Mouse (Mus musculus): ENCODE results near the gene Nrxn1. TPM values are rescaled to one million over a fixed set of nuclear protein-coding genes. Genes with fewer than 3 reads are reported as not detected.
A peak's percentile ranks its signal among the peaks of the same experiment; 100 is the strongest.

Nrxn1 gene
- polyA plus RNA-seq, 1 experiment from 2014 or later = 4.6 TPM

DNA sequence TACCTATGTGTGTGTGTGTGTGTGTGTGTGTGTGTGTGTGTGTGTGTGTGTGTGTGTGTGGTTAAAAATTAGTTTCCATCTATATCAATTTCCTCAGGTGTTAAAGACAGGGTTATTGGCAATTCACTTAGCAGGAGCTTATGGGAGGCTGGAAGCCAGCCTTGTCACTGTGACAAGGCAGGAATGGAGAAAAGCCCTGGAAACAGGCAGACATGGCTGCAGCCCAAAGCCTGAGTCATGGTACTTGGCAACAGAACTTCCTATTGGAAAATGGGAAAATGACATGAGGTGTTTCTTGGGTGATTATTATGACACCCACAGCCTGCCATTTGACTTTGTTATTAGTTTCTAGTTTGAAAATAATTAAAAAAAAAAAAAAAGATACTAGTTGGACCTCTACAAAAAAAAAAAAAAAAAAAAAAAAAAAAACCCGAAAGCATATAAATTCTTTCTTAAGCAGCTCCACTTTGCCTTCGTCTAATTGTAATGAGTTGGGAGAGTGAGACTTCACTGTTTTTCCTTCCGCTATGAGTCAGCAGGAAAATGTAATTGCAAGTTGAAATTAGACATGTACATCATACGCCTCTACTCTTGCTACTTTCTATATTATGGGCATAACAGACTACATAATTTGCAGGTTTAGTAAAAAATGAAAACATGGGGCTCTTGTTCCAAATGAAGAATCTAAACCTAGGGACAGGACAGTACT lies 486.0 kb downstream of the Nrxn1 start:
- no peak overlapping the region for H3K9ac ChIP-seq (replicated peaks; ENCODE audit: low read length)
- 78% methylated on average over 4 of the region's 4 CpGs for WGBS
- no peaks in the 10 kb centered on the region for H3K4me1 ChIP-seq (ENCODE audit: insufficient read depth, low read length)

DNA sequence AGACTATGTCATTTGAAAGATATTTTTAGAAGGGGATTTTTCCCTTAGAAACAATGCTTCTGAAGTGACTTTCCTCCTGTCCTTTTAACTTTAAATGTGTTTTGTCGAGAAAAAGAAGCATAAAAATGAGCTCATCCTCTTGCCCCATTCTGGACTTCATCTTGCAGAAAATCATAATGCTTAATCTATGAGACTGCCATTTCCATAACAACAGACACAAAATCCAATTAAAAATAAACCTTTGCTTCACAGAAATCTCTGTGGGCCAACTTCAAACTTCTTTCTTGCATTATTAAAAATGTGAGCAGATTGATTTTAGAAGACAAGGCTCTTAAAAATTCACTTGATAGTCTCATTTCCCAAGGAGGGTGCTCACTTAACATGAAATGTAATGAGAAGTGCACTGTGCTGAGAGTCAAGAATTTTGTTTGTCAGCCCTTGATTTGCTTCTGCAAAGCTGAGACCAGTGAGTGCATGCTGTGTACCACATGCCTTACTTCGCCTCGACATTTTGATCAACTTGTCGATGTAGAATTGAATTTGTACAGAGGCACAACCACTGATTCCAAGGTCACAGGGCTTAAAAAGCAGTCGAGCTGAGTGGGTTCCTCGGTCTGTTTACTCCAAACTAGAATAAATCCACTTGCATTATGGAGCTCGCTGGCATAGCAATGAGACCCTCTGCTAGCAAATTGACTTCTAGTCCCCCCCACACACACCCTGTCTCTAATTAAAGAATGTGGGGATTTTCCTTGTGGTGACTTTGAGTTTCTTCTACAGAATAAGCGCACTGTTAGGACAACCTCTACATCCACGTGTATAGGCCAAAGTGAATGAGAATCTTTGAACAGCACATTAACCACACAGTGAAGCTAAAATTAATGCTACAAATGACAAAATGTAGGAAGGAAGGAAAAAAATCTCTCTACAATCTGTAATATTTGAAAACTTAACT lies 493.0 kb downstream of the Nrxn1 start:
- Histone ChIP-seq H3K36me3 (ENCODE audit: insufficient read depth, low read length) (no peaks in the 10 kb centered on the region), H3K4me2 (replicated peaks; ENCODE audit: low read depth, low read length) (no peak overlapping the region), H3K27ac (ENCODE audit: low read length) (no peak overlapping the region), H3K4me3 (ENCODE audit: low read length) (no peak overlapping the region), H3K9ac (replicated peaks; ENCODE audit: low read length) (no peak overlapping the region), H3K4me1 (ENCODE audit: insufficient read depth, low read length) (no peaks in the 10 kb centered on the region), H3K27me3 (ENCODE audit: insufficient read depth, low read length) (no peaks in the 10 kb centered on the region), H3K9me3 (ENCODE audit: low read length) (no peaks in the 10 kb centered on the region)
- 83% methylated on average over 9 of the region's 9 CpGs for WGBS
- ATAC-seq (ENCODE audit: low FRiP score, low TSS enrichment) = no peak

More for the DNA sequence above, 486.0 kb downstream of the Nrxn1 start:
- no peak for ATAC-seq (ENCODE audit: low FRiP score, low TSS enrichment)
- H3K4me3 ChIP-seq (ENCODE audit: low read length) = no peak overlapping the region
- H3K9me3 ChIP-seq (ENCODE audit: low read length) = no peaks in the 10 kb centered on the region
- H3K27me3 ChIP-seq (ENCODE audit: insufficient read depth, low read length) = no peaks in the 10 kb centered on the region
- no peaks in the 10 kb centered on the region for H3K36me3 ChIP-seq (ENCODE audit: insufficient read depth, low read length)
- H3K27ac ChIP-seq (ENCODE audit: low read length) = no peak overlapping the region
- no peak overlapping the region for H3K4me2 ChIP-seq (replicated peaks; ENCODE audit: low read depth, low read length)

DNA sequence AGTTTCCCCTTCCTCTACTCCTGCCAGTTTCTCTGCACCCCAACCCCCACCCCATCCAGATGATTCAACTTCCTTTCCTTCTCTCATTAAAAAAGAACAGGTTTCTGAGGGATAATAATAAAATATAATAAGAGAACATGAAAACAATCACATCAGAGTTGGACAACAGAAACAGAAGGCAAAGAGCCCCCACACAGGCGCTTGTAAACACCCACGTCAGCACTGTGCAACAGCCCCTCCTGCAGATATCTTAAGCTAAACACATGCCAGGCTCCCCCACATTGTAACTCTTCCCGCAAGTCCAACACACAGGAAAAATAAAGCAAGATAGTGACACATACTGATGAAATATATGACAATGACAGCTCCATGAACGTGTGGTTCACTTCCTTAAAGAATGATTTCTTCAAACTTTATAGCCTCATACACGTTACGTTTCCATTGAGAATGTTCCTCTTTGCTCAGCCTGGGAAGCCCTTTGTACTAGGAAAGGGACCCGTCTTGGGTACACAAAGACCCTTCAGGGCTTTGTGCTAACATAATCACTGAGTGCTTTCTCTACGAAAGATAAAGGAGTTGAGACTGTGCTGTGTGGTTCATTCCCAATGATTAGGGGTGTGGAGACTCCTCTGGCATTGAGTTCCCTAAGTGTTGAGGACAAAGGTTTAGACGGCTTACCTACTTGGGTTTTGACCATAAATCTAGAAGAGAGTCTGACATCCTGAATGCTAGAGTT lies 497.9 kb downstream of the Nrxn1 start:
- no peaks in the 10 kb centered on the region for H3K36me3 ChIP-seq (ENCODE audit: insufficient read depth, low read length)
- H3K4me2 ChIP-seq (replicated peaks; ENCODE audit: low read depth, low read length) = no peak overlapping the region
- 53% methylated on average over 9 of the region's 9 CpGs for WGBS
- H3K9ac ChIP-seq (replicated peaks; ENCODE audit: low read length) = no peak overlapping the region
- H3K27me3 ChIP-seq (ENCODE audit: insufficient read depth, low read length) = no peaks in the 10 kb centered on the region
- H3K27ac ChIP-seq (ENCODE audit: low read length) = no peak overlapping the region
- H3K4me1 ChIP-seq (ENCODE audit: insufficient read depth, low read length) = no peaks in the 10 kb centered on the region
- H3K9me3 ChIP-seq (ENCODE audit: low read length) = no peaks in the 10 kb centered on the region
- ATAC-seq (ENCODE audit: low FRiP score, low TSS enrichment) = no peak
- H3K4me3 ChIP-seq (ENCODE audit: low read length) = no peak overlapping the region

DNA sequence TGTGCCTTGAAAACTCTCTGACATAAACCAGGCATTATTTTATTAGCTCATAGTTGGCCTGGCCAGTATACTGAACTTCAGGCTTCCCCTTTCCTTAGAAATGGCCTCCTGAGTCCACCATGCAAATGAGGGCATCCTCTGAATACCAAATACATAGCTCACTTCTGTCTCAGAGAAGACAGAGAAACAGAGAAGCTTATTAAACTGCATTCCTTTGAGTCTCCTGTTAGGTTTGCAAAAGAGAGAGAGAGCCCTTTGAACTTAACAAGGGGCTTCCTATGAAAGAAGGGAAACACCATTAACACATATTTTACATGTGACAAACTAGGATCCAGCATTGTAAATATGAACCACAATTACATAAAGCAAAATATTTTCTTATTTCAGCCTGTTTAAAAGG lies 506.0 kb downstream of the Nrxn1 start:
- Histone ChIP-seq H3K9me3 (ENCODE audit: low read length) (no peaks in the 10 kb centered on the region), H3K27ac (ENCODE audit: low read length) (no peak overlapping the region), H3K4me2 (replicated peaks; ENCODE audit: low read depth, low read length) (no peak overlapping the region), H3K4me1 (ENCODE audit: insufficient read depth, low read length) (no peaks in the 10 kb centered on the region), H3K36me3 (ENCODE audit: insufficient read depth, low read length) (no peaks in the 10 kb centered on the region), H3K4me3 (ENCODE audit: low read length) (no peak overlapping the region), H3K27me3 (ENCODE audit: insufficient read depth, low read length) (no peaks in the 10 kb centered on the region), H3K9ac (replicated peaks; ENCODE audit: low read length) (no peak overlapping the region)
- no peak for ATAC-seq (ENCODE audit: low FRiP score, low TSS enrichment)

DNA sequence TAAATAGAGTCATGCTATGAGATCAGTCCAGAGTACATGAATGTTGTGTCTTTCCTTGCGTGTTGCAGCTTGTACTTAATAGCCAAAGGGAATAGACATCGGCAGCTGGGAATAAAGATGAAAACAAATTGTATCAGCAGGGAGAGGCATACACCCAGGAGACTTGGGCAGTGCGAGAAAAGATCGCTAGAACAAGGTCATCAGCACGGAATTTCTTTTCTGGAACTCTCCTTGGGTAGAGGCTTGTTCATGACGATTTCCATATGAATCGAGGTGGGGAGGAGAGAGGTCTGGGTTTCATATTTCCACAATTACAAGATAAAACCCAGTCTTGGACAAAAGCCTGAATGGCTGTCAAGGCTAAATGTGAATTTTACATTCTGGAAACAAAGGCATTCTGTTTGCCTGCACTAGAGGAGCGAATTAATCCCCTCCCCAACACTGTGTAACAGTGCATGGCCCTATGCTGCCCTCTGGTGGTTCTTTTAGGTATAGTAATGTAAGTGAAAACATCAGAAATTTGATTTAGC lies 508.1 kb downstream of the Nrxn1 start:
- Histone ChIP-seq H3K9me3 (ENCODE audit: low read length) (no peaks in the 10 kb centered on the region), H3K36me3 (ENCODE audit: insufficient read depth, low read length) (no peaks in the 10 kb centered on the region), H3K4me1 (ENCODE audit: insufficient read depth, low read length) (no peaks in the 10 kb centered on the region), H3K4me2 (replicated peaks; ENCODE audit: low read depth, low read length) (peak overlapping the region; percentile 41), H3K27me3 (ENCODE audit: insufficient read depth, low read length) (no peaks in the 10 kb centered on the region), H3K4me3 (ENCODE audit: low read length) (no peak overlapping the region; the same call in 1 of the 2 replicates), H3K27ac (ENCODE audit: low read length) (no peak overlapping the region), H3K9ac (replicated peaks; ENCODE audit: low read length) (no peak overlapping the region)
- peak; percentile 90 for ATAC-seq (ENCODE audit: low FRiP score, low TSS enrichment)
- 42% methylated on average over 8 of the region's 8 CpGs for WGBS

DNA sequence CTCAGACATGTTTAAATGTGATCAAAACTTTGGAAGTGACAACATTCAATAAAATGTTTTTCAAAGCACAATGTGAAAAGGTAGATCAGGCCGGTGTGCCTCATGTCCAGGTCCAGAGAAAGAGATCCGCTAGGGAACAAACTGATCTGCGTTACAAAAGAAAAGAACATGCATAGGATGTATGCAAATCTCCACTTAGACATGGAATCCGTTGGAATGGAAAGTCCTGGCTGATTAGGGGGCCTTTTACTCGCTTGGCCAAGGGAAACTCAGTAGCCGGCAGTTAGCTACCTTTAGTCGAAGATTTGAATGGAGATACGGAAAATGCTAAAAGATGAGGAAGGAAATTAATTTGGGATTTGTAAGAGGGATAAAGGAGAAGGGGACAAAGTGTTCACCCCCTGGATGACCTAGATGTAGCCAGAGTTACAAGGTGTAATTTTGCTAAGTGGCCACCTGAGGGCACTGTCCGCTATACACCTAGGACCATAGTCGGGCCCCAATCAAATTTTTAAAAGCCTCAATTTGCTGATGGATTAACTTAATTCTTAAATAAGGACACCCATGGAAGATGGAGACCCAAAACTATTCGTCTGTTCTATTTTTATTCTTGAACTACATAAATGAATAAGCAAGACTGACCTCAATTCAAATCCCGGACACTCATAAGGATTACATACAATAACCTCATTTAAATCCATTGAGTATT lies 508.9 kb downstream of the Nrxn1 start:
- no peaks in the 10 kb centered on the region for H3K27me3 ChIP-seq (ENCODE audit: insufficient read depth, low read length)
- H3K4me2 ChIP-seq (replicated peaks; ENCODE audit: low read depth, low read length) = no peak overlapping the region
- no peak overlapping the region for H3K4me3 ChIP-seq (ENCODE audit: low read length)
- no peak overlapping the region for H3K27ac ChIP-seq (ENCODE audit: low read length)
- ATAC-seq (ENCODE audit: low FRiP score, low TSS enrichment) = peak; percentile 60; the same call in 1 of the 2 replicates
- 53% methylated on average over 12 of the region's 12 CpGs for WGBS
- H3K9me3 ChIP-seq (ENCODE audit: low read length) = no peaks in the 10 kb centered on the region
- no peaks in the 10 kb centered on the region for H3K4me1 ChIP-seq (ENCODE audit: insufficient read depth, low read length)
- H3K36me3 ChIP-seq (ENCODE audit: insufficient read depth, low read length) = no peaks in the 10 kb centered on the region
- H3K9ac ChIP-seq (replicated peaks; ENCODE audit: low read length) = no peak overlapping the region

DNA sequence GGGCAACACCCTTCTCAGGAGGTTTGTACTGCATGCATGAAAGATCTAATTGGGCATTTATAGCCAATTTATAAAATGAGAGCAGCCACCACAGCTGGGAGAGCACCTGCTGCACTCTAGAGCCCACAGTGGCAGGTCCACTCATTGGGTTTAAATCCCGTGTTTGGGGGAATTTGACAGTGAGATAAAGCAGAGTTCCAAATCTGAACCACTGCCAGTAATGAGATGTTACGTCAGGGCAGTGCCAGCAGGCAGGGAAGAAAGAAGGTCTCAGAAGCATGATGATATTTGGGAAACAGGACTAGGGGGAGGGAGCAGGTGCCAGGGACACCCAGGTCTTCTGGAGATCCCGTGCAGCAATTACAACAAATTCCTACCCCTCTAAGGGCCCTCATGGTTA lies 509.7 kb downstream of the Nrxn1 start:
- WGBS = 71% methylated on average over 3 of the region's 3 CpGs

DNA sequence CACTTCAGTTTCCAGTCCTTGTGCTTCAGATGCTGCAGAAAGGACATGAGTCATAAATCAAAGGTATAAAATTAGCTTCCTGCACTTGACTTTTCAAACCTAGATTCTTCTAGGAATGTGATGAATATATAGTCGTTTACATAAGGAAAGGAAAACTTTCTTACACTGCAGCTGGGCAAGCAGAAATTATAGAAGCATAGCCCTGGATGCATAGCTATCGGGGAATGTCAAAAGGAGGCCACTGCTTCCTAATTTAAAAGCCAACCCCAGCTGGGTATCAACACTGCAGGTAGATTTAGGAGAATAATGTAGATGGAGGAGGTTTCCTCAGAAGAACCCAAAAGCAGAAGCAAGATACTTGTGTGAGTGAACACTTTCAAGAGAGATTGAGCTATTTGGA lies 523.0 kb downstream of the Nrxn1 start:
- no peaks in the 10 kb centered on the region; the same call in 1 of the 2 replicates for H3K4me1 ChIP-seq (ENCODE audit: insufficient read depth, low read length)
- no peak overlapping the region for H3K27ac ChIP-seq (ENCODE audit: low read length)
- no peak overlapping the region for H3K9ac ChIP-seq (replicated peaks; ENCODE audit: low read length)
- no peak overlapping the region for H3K4me3 ChIP-seq (ENCODE audit: low read length)
- no peaks in the 10 kb centered on the region for H3K9me3 ChIP-seq (ENCODE audit: low read length)
- WGBS = 35% methylated on average over 2 of the region's 2 CpGs
- H3K36me3 ChIP-seq (ENCODE audit: insufficient read depth, low read length) = no peaks in the 10 kb centered on the region
- H3K27me3 ChIP-seq (ENCODE audit: insufficient read depth, low read length) = no peaks in the 10 kb centered on the region
- H3K4me2 ChIP-seq (replicated peaks; ENCODE audit: low read depth, low read length) = no peak overlapping the region
- ATAC-seq (ENCODE audit: low FRiP score, low TSS enrichment) = no peak

More for the DNA sequence above, 509.7 kb downstream of the Nrxn1 start:
- H3K9ac ChIP-seq (replicated peaks; ENCODE audit: low read length) = no peak overlapping the region
- no peak for ATAC-seq (ENCODE audit: low FRiP score, low TSS enrichment)
- H3K4me1 ChIP-seq (ENCODE audit: insufficient read depth, low read length) = no peaks in the 10 kb centered on the region
- no peaks in the 10 kb centered on the region for H3K9me3 ChIP-seq (ENCODE audit: low read length)
- no peak overlapping the region for H3K27ac ChIP-seq (ENCODE audit: low read length)
- H3K27me3 ChIP-seq (ENCODE audit: insufficient read depth, low read length) = no peaks in the 10 kb centered on the region
- H3K4me3 ChIP-seq (ENCODE audit: low read length) = no peak overlapping the region
- no peaks in the 10 kb centered on the region for H3K36me3 ChIP-seq (ENCODE audit: insufficient read depth, low read length)
- no peak overlapping the region for H3K4me2 ChIP-seq (replicated peaks; ENCODE audit: low read depth, low read length)

DNA sequence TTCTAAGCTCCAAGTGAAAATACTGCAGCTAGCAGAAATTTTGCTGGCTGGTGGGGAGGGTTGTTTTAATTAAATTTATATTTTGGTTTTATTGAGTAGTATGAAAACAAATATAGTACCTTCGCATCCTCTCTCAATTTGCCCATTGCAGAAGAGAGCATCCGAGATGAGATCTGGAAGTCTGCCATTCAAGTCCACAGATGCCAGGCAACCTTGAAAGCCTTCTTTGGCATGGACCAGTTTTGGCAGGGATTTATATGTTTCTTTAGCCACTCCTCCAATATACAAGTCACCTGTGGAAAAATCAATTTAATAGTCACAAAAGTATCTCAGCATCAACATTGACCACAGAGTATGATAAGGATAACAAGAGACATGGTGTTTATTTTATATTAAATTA lies 527.7 kb downstream of the Nrxn1 start:
- H3K4me2 ChIP-seq (replicated peaks; ENCODE audit: low read depth, low read length) = no peak overlapping the region
- H3K27me3 ChIP-seq (ENCODE audit: insufficient read depth, low read length) = no peaks in the 10 kb centered on the region
- H3K9me3 ChIP-seq (ENCODE audit: low read length) = no peaks in the 10 kb centered on the region
- H3K4me3 ChIP-seq (ENCODE audit: low read length) = no peak overlapping the region
- H3K9ac ChIP-seq (replicated peaks; ENCODE audit: low read length) = no peak overlapping the region
- H3K27ac ChIP-seq (ENCODE audit: low read length) = no peak overlapping the region
- no peaks in the 10 kb centered on the region for H3K36me3 ChIP-seq (ENCODE audit: insufficient read depth, low read length)
- no peak for ATAC-seq (ENCODE audit: low FRiP score, low TSS enrichment)
- WGBS = 92% methylated on average over 2 of the region's 2 CpGs
- no peaks in the 10 kb centered on the region; the same call in 1 of the 2 replicates for H3K4me1 ChIP-seq (ENCODE audit: insufficient read depth, low read length)
